Mouse (Mus musculus): ENCODE data around the gene Gdpd5.
"Not testable (repeated sequence)": the region's sequence is repeated elsewhere in the genome, so short reads cannot be mapped to it uniquely, and the experiment has no call there.

The Gdpd5 gene

DNA sequence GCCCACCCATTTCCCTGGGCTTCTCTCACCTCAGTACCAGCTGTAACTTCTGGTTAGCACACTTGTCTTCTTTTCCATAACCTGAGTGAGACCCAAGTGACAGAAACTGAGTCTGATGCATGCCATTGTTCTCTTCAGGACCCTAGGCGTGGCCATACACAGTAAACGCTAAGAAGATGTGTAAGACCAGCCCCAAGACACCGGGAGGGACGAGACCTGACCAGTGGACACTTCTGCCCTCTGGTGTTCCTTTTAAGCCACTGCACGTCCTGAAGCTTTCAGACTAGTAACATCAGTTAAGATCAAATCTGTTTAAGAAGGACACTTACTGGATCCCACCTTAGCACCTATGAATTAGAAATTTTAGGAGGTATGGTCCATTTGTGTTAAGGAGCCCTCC lies 16.1 kb upstream of the Gdpd5 start:
- DNase-seq (ENCODE audit: low read depth in 2 of 2, low spot score in 2 of 2): no peak

DNA sequence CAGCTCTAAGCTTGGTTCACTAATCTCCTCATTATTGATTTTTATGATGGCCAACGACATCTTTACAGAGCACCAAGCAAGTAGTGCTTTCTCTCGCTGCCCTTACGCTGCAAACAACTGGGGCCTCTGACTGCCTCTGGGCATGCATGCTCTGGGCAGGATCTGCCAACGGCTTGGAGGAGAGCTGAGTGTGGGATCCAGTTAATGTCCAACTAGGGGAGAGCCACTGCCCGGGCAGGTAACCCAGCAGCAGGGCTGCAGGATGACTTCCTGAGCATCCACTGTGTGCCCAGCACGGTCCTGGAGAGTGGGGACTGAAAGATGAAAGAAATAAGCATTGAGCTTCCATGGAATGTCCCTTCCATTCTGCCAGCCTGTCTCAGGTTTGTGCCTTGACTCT lies 14.5 kb upstream of the Gdpd5 start:
- DNase-seq (ENCODE audit: low read depth in 2 of 2, low spot score in 2 of 2): no peak

DNA sequence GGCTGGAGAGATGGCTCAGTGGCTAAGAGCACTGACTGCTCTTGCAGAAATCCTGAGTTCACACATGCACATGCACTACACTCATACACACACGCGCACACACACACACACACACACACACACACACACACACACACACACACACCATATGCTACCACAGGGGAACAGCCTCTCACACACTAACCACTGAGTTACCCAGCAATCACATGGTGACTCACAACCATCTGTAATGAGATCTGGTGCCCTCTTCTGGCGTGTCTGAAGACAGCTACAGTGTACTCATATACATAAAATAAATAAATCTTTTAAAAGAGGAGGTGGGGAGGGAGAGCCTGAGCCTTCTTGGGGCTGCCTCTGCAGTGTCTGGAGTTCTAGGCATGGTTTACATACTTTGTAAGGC lies 6.9 kb upstream of the Gdpd5 start:
- not testable (repeated sequence) for DNase-seq (ENCODE audit: low read depth in 2 of 2, low spot score in 2 of 2)

DNA sequence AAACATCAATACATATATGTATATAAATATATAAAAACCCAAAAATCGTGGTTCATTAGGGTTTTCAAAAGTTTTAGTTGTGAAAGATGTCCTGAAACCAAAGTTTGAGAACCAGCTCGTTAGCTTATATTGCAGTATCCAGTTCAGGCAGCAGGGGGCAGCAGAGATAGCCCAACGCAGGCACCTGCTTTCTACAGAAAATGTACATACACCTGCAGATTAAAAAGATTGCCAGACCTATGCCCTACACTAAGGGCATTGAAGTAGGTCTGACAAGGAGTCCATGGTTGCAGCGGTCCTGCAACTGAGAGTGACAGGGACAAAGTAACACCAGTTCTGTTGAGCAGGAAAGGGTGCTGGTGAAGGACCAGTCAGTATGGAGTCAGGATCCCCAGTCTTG lies 5.8 kb upstream of the Gdpd5 start:
- DNase-seq (ENCODE audit: low read depth in 2 of 2, low spot score in 2 of 2): peak; percentile 82 to 86

DNA sequence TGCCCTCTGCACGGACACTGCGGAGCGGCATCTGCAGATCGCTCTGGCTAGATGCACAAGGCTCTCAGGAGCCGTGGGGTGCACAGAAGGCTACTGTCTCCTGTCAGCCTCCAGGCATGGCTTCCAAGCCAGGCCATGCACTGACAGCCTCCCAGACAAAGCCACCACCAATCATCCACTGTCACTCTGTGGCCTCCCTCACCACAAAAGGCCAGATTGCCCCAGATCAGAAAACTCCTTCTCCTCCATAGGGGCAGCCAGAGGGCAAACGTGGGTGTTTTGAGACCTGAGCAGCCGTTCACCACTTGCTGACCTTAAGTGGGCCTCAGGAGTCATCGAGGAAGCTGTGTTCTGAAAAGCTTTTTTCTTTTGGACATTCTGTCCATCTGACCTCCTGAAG lies 2.3 kb upstream of the Gdpd5 start:
- no peak for DNase-seq (ENCODE audit: low read depth in 2 of 2, low spot score in 2 of 2)

DNA sequence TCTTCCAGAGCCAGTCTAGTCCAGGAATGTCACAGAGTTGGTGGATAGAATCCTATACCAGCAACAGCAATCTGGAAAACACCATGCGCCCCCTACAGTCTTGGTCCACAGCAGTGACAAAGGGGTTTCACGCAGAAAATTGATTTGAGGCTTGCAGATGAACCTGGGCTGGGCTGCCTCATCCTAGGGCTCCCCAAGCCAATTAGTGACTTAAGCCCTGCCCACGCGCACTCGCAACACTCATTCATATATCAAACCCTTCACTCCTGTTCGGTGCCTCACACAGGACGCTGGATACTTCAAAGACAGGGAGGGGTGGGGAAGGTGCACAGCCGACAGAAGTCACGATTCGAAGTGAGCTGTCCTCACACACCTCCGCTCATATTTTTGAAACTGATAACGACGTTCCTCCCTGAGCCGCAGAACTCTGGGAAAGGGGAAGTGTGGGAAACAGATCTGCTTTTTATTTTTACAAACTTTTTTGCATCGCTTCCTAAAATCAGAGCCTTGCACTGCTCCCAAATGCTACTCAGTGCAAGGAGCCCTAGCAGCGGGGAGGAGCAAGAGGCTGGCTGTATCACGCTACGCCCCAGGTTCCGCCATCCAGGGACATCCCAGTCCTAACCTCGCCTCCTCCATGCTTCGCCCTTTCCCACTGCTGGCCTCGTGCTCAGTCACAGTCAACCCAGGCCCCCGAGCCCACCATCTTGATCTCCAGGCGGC lies 562 bp upstream of the Gdpd5 start:
- peak in 1 of 2 experiments; percentile 21 for DNase-seq (ENCODE audit: low read depth in 2 of 2, low spot score in 2 of 2)

DNA sequence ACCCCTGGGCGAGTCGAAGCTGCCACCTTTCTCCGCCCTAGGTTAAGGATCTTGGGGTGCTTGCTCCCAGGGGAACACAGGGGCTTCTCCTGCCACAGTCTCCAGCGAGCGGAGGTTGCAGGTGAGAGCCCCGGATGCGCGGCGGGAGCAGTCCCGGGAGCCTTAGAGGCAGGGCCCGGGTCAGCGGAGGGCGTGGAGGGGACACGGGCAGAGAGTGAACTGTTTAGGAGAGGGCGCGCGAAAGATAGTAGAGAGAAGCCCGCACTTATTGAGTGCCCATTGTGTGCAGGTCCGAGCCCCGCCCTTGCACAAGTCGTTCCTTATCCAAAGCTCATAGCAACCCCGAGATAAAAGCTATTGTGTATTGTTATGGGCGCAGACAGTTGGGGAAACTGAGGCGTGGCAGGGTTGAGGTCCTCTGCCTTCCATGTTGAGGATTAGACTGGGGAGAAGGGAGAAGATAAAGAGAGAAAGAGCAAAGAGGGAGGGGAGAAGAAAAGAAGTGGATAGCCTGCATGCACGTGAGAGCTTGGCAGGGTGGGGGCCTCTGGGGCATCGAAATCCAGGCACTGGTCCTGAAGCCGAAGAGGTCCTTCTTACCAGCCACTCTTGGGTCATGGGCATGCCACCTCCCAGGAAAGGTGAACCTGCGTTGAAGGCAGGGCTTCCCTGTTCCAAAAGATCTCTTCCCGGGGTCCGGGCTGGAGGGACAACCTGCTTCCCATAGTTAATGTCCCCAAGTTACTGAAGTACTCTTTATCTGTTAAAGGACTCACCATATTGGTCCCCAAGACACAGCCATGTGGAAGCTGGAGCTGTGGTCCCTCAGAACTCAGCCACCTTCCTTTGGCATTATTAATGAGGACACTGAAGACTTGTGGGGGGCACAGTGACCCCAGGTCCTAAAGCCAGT lies 1.1 kb downstream of the Gdpd5 start:
- DNase-seq (ENCODE audit: low read depth in 2 of 2, low spot score in 2 of 2): peak in 1 of 2 experiments; percentile 11

DNA sequence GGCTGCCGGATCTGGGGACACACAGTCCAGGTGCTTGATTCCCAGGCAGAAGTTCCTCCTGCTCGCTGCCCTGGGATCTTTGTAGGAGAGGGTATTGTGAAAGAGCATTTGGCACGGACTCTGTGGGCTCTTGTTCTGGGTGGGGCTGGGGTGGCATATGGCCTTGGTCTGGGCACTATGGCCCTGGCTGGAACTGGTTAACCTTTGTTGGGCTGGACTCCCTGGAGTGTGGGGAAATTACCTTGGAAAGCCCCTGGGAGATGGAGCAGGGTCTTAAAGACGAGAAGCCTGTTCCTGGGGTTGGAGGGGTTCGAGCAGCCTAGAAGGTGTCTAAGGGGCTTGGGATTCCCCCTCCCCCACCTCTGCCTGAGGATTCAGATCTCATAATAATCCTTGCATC lies 2.0 kb downstream of the Gdpd5 start:
- DNase-seq (ENCODE audit: low read depth in 2 of 2, low spot score in 2 of 2): no peak

DNA sequence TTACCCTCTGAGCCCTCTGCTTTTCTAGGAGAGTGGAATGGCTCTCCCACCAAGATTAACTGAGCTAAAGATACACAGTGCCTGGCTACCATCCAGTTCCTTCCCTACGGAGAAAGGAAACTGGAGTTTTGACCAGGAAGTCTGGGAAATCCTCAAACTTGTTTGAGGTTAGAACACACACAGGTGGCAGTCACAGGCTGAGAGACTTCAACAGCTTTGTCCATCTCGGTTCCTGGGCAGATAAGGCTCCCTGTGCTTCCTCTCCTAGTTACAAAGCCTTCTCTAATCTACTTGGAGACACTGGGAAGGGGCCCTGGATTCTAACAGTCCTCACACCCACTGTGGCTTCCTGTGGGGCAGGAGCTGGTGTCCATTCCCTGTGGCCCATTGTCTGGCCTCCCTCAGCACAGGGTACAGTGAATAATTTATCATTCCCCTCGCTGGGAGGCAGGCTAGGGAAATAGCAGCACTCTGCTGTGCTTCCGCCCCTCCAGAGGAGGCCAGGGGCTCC lies 2.9 kb downstream of the Gdpd5 start:
- no peak for DNase-seq (ENCODE audit: low read depth in 2 of 2, low spot score in 2 of 2)

DNA sequence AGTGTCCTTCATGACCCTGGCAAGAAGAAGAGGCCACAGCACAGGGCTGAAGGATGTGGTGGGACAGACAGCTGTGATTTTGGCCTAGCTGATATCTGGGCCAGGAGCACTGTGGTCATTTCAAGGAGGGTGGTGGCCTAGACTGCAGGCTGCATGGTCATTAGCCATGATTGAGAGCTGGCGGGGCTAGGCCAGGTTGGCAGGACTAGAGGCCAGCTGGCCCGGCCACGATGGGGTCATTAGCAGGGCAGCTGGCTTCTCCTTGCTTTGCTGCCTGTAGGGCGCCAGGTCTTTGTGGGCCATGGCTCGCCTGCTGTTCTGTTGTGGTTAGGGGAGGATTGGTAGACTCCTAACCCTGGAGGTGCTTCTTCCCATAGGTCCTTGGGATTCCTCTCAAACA lies 4.8 kb downstream of the Gdpd5 start:
- DNase-seq (ENCODE audit: low read depth in 2 of 2, low spot score in 2 of 2): no peak

DNA sequence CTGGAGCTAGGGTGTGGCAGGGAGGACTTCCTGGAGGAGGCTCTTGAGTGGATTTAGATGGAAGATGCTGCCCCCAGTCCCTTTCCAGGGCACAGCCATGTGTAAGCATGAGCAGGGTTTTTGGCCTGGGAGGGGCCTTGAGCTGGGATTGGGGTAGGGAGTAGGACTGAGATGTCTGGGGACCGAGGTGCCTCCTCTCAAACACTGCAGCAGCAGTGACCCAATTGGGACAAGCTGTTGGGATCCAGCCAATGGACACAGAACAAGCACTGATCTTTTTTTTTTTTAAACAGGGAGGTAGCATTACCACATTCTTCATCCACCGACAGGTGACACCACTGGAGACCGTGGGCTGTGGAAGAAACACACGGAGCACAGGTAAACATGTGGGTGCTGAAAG lies 5.6 kb downstream of the Gdpd5 start:
- no peak for DNase-seq (ENCODE audit: low read depth in 2 of 2, low spot score in 2 of 2)

DNA sequence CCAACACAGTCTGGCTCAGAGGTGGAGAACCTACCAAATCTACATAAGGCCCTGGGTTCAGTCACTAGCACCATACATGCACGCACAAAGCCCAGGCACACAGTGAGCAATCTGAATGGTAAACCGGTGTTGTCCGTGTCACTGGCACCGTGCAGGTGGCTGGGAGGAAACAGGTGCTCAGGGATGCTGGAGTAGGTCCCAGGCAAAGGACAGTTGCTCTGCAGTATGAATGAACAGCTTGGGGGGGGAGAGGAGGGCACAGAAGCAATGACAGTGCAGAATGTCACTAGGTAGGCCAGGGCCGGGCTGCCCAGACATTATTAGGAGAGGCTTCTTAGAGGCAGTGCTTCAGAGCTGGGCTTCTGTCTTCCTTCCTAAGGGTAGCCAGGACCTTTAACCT lies 6.1 kb downstream of the Gdpd5 start:
- no peak for DNase-seq (ENCODE audit: low read depth in 2 of 2, low spot score in 2 of 2)

DNA sequence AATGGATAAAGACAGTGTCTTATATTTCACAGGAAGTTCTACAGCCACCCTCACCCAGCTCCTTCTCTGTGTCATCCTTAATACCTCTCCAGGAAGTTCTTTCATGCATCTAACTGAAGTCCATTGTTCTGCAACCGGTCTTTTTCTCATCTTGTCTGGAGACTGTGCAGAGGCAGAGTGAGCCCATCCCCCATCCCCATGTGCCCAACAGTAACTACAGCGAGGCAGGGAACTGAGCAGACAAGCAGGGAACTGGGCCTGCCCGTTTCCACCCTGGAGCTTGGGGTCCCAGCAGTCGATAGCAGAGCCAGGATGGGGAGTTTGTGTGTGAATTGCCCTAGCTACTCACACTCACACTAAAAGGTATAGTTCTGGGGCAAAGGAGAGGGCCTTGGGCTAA lies 9.3 kb downstream of the Gdpd5 start:
- no peak for DNase-seq (ENCODE audit: low read depth in 2 of 2, low spot score in 2 of 2)

DNA sequence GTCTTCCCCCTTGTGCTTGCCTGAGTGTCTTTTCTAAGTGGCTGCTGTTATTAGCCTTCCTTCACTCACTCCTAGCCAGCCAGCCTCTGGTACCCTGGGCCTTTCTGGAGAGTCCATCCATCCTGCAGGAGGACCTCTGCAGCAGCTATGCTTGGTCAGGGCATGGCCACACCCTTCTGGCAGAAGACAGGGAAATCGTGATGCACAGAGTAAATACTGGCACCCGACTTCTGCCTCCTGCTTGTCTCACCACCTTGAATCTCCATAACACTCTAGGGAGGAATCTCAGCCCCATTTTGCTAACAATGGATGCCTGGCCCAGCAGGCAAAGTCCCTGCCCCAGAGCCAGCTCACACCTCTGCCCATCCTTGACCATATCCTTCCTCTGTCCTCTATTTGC lies 11.5 kb downstream of the Gdpd5 start:
- DNase-seq (ENCODE audit: low read depth in 2 of 2, low spot score in 2 of 2): no peak

DNA sequence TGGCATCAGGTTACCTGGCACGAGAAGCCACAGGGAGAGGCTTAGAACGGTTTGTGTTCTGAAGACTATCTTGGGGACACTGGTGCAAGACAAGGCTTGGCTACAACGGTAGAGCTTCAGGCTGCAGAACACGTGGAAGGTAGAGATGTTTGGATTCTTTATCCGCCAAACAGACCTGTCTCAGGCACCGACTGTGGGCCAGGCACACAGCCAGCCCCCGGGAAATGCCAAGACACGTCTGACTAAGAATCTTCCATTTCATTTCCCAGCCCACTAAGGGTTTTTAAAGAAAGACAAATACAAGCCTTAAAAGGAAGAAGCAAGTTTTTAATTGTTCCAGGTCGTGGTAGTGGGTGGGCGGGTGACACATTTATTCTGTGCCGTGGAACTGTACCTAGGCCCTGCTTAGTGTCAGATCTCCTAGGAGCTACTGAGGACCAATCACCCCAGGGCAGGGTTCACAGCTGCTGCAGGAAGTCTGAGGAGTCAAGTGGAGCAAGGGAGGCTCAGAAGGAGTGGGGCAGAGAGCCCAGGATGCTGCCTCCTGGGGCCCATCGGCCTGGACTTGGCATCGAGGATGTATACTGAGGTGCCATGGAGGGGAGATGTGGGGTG lies 12.6 kb downstream of the Gdpd5 start:
- DNase-seq (ENCODE audit: low read depth in 2 of 2, low spot score in 2 of 2): no peak

DNA sequence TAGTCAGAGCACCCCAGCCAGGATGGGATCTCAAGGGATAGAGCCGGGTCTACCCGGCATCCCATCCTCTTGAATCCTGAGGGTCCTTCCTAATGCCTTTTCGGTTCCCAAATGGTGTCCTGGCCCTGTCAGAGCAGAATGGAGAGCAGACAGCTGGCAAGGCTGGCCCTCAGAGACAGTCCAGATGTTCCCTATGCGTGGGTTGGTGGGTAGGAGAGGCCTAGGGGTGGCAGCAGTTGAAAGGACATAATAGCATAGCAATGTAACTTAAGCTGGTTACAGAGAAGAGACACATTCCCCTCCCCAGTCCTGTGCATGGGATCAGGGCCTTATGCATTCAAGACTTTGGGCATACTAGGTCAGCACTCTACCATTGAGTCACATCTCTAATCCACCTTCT lies 14.2 kb downstream of the Gdpd5 start:
- no peak for DNase-seq (ENCODE audit: low read depth in 2 of 2, low spot score in 2 of 2)

DNA sequence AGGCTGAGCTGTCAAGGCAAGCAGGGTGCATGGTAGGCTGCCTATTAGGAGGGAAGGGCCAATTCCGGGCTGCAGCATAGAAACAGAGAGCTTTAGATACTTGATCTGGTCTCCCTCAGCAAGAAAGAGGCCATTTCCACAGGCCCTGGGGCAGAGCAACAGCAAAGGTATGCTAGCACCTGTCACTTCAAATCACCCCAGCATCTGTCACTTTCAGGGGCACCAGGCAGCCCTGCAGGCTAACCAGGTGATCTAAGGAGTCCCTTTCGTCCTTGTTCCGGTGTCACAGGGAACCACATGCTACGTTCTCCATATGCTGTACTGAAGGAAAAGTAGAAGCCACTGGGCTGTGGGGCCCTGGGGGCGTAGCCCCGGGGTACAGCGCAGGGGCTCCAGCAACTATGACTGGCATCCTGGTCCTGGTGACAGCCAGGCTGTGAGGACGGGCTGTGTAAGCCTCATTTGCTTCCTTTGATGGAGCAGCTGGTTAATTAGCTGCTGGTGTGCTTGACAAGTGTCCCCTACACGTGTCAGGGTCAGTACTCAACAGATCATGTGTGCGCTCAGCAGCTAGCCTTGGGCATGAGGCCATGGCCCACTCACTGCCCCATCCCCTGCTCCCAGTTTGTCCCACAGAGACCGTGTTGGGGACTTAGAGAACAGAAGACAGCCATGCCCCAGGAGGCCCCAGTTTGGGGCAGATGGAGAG lies 14.8 kb downstream of the Gdpd5 start:
- no peak for DNase-seq (ENCODE audit: low read depth in 2 of 2, low spot score in 2 of 2)

DNA sequence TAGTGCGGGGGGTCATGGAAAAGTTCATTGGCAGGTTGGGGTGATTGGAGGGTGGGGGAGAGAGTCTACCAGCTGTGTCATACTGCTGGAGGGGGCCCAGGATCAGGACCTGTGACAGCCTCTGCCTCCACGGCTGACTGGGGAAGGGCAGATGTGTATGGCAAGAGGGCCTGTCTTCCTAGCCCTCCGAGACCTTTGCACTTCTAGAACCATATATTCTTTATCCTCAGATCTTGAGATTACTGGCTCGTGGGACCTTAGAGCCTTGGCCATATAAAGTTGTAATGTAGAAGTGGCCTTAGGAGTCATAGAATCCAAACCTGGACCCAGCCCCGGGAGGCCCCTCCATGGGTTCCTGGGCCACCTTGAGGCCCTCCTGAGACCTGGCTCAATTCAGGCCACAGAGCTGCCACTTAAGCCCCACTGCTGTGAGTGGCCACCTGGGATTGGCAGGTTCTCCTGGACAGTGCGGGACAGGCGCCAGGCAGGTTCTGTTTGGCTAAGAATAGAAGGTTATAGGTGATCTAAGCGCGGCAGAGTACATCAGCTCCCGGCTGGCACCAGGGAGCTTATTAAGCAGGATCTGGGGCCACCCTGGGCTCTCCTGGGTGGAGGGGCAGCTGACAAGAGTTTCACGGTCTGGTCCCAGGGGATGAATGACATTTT lies 15.9 kb downstream of the Gdpd5 start:
- no peak for DNase-seq (ENCODE audit: low read depth in 2 of 2, low spot score in 2 of 2)

DNA sequence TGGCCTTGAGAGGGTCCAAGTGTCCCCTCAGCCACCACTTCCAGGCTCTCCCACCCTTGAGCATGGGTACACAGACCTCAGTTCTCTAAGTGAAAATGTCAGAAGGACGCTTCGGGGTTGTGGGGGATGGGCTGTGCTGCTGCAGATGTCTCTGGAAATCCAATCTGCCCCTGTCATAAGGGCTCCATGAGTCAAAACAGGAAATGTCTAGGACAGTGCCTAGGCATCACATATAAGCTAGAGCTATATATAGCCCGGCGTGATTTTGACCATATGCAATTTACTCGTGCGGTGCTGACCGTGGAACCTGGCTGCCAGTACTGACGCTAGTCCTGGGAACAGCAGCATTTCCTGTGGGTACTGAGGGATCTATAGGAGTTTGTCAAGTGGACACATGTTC lies 20.2 kb downstream of the Gdpd5 start:
- no peak for DNase-seq (ENCODE audit: low read depth in 2 of 2, low spot score in 2 of 2)

DNA sequence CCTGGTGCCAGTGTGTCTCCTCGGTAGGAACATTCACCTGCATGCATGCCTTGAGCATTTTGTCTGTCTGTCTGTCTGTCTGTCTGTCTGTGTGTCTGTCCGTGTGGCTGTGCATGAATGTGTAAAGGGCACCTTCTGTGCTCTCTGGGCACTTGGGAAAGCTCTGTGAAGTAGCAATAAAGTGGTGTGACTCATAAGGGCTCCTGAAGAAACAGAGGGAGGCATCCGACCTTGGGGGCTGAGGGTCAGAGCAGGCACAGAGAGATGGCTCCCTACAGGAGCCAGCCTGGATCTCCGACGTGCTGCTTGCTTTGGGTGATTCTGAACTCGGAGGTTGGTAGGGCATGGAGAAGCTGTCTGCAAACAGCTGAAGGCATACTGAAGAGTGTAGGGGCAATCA lies 21.3 kb downstream of the Gdpd5 start:
- no peak for DNase-seq (ENCODE audit: low read depth in 2 of 2, low spot score in 2 of 2)

DNA sequence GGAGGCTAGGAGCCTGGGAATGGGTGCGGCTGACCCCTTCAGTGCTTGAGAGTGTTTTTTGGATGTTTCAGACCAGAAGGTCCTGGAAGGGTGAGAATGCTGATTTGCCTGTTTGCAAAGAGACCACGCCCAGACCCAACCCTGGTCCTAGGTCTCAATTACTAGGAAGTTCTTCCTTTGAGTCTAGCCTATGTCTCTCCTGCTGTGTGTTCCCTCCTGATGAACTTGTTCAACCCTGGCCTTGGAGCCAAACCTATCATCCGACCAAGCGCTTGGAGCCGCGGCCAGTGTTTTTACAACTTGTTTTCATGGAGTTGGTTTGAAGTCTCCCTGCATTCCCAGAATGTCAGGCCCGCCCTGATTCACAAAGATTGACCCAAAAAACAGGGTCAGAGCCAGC lies 22.0 kb downstream of the Gdpd5 start:
- DNase-seq (ENCODE audit: low read depth in 2 of 2, low spot score in 2 of 2): no peak

All from CD8-positive naive resting alpha-beta T cell, adult 2 months (primary cell).